Mouse (Mus musculus): ENCODE measurements at regions not wholly inside any gene's neighbourhood (a gene's known extent, or its start where the extent isn't known, plus 50 kb on each side); places are given as distances from the start of the nearest gene placed in this dataset.
"Not testable (repeated sequence)": the region's sequence is repeated elsewhere in the genome, so short reads cannot be mapped to it uniquely, and the experiment has no call there.

GRCm38 (mm10) chr3:21860915-21861635 lies 215.4 kb upstream of the Tbl1xr1 start:
- no peak for DNase-seq (ENCODE audit: extremely low spot score)

DNA sequence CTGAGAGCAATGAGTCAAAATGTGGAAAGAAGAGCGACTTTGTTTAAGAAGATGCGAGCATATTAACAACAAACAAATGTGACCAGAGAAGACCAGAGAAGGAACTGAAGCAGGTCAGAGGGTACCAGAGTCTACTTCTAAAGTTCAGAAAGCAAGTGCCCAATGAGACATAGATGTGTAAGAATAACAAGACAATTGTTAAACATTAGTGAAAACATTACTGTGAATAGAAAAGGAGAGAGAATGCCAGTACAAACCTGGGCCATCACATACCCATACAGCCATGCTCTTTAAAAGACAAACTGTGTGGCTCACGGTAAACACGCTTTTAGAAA lies 214.8 kb upstream of the Tbl1xr1 start:
- no peak for DNase-seq (ENCODE audit: extremely low spot score)

DNA sequence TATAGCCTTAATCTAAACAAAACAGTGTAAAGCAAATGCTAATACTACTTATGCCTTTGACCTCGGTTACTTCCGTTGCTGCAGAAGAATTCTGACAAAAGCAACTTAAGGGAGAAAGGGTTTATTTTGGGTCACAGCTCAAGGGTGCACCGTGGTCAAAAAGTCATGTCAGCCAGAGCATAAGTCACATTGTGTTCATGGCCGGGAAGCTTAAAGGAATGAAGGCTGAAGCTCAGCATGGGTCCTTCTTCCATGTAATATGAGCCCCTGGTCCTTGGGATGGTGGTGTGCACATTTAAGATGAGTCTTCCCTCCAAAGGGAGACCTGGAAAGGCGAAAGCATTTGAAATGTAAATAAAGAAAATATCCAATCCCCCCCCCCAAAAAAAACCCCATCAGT lies 212.1 kb upstream of the Tbl1xr1 start:
- DNase-seq (ENCODE audit: extremely low spot score), result peak; percentile 4

DNA sequence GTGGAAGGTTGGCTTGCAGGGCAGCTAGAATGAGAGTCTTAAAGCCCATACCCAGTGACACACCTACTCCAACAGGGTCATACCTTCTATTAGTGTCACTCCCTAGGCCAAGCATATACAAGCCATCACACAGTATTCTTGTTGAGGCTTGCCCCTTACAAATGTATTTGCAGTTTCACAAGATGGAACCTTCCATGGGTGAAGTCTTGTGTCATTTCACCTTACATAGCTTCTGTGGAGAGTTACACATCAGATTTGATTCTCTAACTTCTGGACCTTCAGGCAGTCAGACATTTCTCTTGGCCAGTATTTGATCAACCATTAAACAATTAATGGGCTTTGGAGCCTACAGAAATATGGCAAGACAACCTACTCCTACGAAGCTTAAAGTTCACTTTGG lies 210.6 kb upstream of the Tbl1xr1 start:
- DNase-seq (ENCODE audit: extremely low spot score), result no peak

- no peak for DNase-seq (ENCODE audit: extremely low spot score)
Observed at GRCm38 (mm10) chr3:21878396-21878795, 198.1 kb upstream of the Tbl1xr1 start.

- no peak for DNase-seq (ENCODE audit: extremely low spot score)
Observed at GRCm38 (mm10) chr3:21884216-21884615, 192.2 kb upstream of the Tbl1xr1 start.

- no peak for DNase-seq (ENCODE audit: extremely low spot score)
Observed at GRCm38 (mm10) chr3:21888710-21889109, 187.7 kb upstream of the Tbl1xr1 start.

- DNase-seq (ENCODE audit: extremely low spot score), result peak; percentile 36
Observed at GRCm38 (mm10) chr3:21891819-21892480, 184.5 kb upstream of the Tbl1xr1 start.

- DNase-seq (ENCODE audit: extremely low spot score), result peak; percentile 7
Observed at GRCm38 (mm10) chr3:21892864-21893404, 183.5 kb upstream of the Tbl1xr1 start.

- DNase-seq (ENCODE audit: extremely low spot score), result no peak
Observed at GRCm38 (mm10) chr3:21895551-21895950, 180.9 kb upstream of the Tbl1xr1 start.

DNA sequence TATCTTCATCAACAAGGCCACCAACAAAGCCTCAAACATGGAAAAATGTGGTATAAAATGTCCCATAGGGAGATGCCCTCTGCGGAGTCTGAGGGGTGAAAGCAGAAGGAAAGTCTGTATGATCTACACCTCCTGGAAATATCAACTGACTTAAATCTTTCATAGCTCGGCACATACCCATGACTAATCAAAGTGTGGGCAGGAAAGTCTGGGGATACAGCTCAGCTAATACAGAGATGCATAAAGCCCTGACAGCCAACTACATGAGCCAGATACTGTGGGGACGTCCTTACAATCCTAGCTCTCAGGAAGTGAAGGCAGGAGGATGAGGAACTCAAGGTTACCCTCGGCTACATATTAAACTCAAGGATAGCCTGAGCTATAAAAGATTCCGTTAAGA lies 178.2 kb upstream of the Tbl1xr1 start:
- no peak for DNase-seq (ENCODE audit: extremely low spot score)

GRCm38 (mm10) chr3:21905384-21906073 lies 170.9 kb upstream of the Tbl1xr1 start:
- DNase-seq (ENCODE audit: extremely low spot score), result no peak

DNA sequence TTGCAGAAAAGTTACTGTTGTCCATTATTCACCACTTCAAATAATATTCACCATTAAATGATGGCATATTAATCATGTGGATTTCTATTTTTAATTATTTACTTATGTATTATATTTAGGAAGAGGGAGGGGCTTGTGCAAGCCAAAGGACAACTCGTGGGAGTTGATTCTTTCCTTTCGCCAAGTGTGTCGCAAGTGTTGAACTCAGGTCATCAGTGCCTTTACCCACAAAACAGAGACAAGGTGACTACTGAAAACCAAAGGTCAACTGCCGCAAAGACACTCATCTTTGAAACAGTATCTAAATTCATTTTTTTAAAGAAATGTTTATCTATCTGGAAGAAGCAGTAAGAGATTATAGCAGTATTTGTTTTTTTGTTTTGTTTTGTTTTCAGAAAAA lies 167.6 kb upstream of the Tbl1xr1 start:
- no peak for DNase-seq (ENCODE audit: extremely low spot score)

DNA sequence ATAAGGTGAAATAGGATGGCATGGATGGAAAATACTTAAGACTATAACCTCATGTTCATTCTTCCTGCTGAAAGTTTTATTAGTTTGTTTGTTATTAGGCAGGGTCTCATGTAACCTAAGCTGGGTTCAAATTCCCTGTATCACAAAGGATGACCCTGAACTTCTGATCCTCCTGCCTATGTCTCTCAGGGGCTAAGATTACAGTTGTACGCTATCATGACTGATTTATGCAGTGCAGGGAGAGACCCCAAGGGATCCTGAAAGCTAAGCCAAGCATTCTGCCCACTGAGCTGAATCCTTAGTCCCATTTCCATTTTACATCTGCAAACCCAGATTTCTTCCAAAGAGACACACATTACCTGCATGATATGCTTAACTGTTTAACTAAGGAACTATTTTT lies 166.4 kb upstream of the Tbl1xr1 start:
- no peak for DNase-seq (ENCODE audit: extremely low spot score)

DNA sequence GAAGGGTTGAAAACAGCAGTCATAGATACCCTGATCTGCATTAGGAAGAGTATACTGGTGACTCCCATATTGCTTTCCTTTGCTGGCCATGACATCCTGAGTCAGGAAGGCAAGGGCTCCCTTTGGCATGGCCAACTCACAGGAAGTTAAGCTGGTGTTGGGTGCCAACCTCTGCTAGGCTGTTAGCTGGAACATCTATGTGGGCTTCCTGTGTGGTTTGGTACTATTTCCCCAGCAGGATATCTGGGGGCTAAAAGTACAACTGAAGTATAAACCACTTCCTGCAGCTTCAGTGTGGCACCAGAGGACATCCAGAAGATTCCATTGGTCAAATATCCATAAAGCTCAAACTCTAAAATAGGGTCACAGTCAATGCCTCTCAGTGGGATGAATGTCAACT lies 165.4 kb upstream of the Tbl1xr1 start:
- DNase-seq (ENCODE audit: extremely low spot score), result no peak

GRCm38 (mm10) chr3:21917228-21917910 lies 159.1 kb upstream of the Tbl1xr1 start:
- no peak for DNase-seq (ENCODE audit: extremely low spot score)

- no peak for DNase-seq (ENCODE audit: extremely low spot score)
Observed at GRCm38 (mm10) chr3:21918431-21918830, 158.0 kb upstream of the Tbl1xr1 start.

DNA sequence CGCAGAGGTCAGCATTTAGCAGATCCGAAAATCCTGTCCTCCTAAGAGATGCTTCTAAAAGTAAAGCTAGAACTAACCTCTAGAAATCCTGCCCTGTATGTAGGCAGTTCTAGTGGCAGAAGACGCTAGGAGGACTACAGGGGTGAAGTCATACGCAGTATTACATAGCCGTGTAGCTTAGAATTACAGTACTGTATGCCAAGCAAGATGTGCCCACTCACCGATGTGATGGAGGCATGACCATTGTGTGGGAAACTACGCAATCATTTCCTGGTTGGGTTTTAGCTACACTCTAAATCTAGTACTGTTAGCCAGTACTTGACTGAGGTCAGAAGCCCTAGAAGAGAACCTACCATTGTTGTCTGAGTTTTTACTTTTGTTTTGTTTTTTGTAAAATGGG lies 156.5 kb upstream of the Tbl1xr1 start:
- no peak for DNase-seq (ENCODE audit: extremely low spot score)

GRCm38 (mm10) chr3:21931951-21932350 lies 144.5 kb upstream of the Tbl1xr1 start:
- no peak for DNase-seq (ENCODE audit: extremely low spot score)

GRCm38 (mm10) chr3:21932696-21933095 lies 143.8 kb upstream of the Tbl1xr1 start:
- not testable (repeated sequence) for DNase-seq (ENCODE audit: extremely low spot score)

DNA sequence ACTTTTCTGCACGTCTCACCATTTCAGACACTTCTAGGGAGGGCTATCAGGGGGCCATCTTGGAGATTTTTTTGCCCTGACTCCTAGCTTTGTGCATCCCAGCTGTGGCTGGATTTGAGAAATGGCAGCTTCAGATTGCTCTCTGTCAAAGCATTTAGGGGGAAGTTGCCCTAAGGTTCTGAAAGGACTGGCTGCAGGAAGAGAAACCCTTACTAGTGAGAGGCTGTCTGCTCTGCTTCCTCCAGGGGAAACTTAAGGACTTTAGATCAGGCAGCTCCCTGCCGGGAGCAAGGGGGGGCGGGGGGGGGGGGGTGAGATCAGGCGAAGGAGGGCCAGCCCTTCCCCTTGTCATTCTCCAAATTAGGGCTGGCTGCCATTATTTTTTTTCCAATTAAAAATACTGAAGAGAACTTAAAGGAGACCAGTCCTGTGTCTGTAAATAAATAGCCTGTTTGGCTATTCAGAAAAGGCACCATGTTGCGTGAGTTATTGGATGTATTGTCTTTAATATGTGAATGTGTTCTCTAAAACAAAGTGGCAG lies 141.7 kb upstream of the Tbl1xr1 start:
- peak; percentile 73 for DNase-seq (ENCODE audit: extremely low spot score)
